Mouse (Mus musculus): ENCODE results near the gene Gm20388. TPM values are rescaled to one million over a fixed set of nuclear protein-coding genes. Genes with fewer than 3 reads are reported as not detected.

The Gm20388 gene
- total RNA-seq, 2 experiments from 2014 or later: 2.4 to 2.6 TPM

GRCm38 (mm10) chr8:120846018-120846417, 935.4 kb downstream of the Gm20388 start:
- DNase-seq (ENCODE audit: extremely low spot score in 1 of 2, low spot score in 2 of 2): no peak
- Histone ChIP-seq H3K4me3 (no peak overlapping the region), H3K27ac (no peak overlapping the region)
- intact Hi-C loops (cut with DNase I): no loop called here
- TF ChIP-seq CTCF (IDR thresholded peaks at IDR 0.05): no peak

DNA sequence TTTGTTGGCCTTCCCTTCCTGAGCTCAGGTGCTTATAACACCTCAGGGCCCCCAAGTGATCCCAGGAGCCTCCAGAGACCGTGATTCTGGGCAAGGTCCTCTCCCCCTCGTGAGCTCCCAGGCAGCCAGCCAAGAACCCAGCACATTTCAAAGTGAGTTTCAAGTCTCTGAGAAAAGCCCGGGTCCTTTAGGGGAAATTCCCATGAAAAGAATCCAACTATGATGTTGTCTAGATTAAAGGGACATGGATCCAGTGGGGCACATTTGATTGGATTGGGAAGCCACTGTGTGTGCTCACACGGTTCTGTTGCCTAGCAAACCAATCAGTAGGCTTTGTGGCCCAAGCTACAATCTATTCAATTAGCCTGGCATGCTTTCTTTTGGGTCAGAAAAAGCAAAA, 936.6 kb downstream of the Gm20388 start:
- intact Hi-C loops (cut with DNase I): no loop called here
- no peak overlapping the region for H3K4me3 ChIP-seq
- no peak overlapping the region for H3K27ac ChIP-seq
- no peak for DNase-seq (ENCODE audit: extremely low spot score in 1 of 2, low spot score in 2 of 2)
- TF ChIP-seq CTCF (IDR thresholded peaks at IDR 0.05): no peak

DNA sequence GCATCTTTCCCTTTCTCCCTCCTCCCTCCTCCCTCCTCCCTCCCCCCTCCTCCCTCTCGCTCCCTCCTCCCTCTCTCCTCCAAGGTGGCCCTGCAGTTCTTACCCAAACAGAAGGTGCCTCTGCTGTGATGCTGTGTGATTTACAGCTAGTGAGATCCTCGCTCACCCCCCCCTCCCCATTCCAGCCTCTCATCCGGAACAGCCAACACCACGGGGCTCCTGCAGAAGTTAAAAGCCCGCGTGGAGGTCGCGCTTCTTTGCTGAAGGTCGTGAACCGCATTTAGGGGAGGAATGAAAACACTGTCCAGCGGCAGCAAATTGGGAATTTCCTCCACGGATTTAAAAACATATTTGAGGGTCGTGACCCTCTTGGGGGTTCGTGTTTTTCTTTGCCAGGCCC, 937.1 kb downstream of the Gm20388 start:
- TF ChIP-seq CTCF (IDR thresholded peaks at IDR 0.05): no peak
- intact Hi-C loops (cut with DNase I): no loop called here
- DNase-seq (ENCODE audit: extremely low spot score in 1 of 2, low spot score in 2 of 2): no peak
- Histone ChIP-seq H3K4me3 (no peak overlapping the region), H3K27ac (no peak overlapping the region)

DNA sequence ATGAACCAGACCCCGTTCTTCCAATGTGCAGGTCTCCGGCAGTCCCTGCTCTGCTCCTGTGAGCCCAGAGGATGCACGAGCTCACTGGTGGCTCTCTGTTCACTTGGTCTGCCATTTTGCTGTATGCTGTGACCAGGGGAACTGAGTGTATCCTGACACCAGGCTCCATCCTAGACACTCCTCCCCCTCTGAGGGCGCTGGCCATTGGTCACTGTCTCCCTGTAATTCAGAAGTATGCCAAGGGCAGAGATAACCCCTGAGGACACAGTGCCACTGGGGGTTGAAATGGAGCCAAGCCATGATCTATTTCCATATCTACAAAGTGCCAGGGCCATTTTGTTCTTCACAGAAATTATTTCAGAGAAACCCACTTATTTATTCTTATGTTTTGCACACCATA, 937.8 kb downstream of the Gm20388 start:
- Histone ChIP-seq H3K4me3 (no peak overlapping the region), H3K27ac (no peak overlapping the region)
- no peak for DNase-seq (ENCODE audit: extremely low spot score in 1 of 2, low spot score in 2 of 2)
- intact Hi-C loops (cut with DNase I): no loop called here
- TF ChIP-seq CTCF (IDR thresholded peaks at IDR 0.05): no peak

- no peak overlapping the region for H3K4me3 ChIP-seq
- DNase-seq (ENCODE audit: extremely low spot score in 1 of 2, low spot score in 2 of 2): no peak
- no peak for TF ChIP-seq CTCF (IDR thresholded peaks at IDR 0.05)
- no peak overlapping the region for H3K27ac ChIP-seq
- intact Hi-C loops (cut with DNase I): no loop called here
These were observed 940.8 kb downstream of the Gm20388 start for GRCm38 (mm10) chr8:120851411-120851810.

- Histone ChIP-seq H3K4me3 (no peak overlapping the region), H3K27ac (no peak overlapping the region)
- DNase-seq (ENCODE audit: extremely low spot score in 1 of 2, low spot score in 2 of 2): no peak
- intact Hi-C loops (cut with DNase I): no loop called here
- TF ChIP-seq CTCF (IDR thresholded peaks at IDR 0.05): no peak
These were observed 949.2 kb downstream of the Gm20388 start for GRCm38 (mm10) chr8:120859881-120860280.

GRCm38 (mm10) chr8:120860423-120861126, 949.9 kb downstream of the Gm20388 start:
- DNase-seq (ENCODE audit: extremely low spot score in 1 of 2, low spot score in 2 of 2): no peak
- Histone ChIP-seq H3K27ac (no peak overlapping the region), H3K4me3 (no peak overlapping the region)
- no peak for TF ChIP-seq CTCF (IDR thresholded peaks at IDR 0.05)
- intact Hi-C loops (cut with DNase I): no loop called here

GRCm38 (mm10) chr8:120863683-120864082, 953.0 kb downstream of the Gm20388 start:
- no peak overlapping the region for H3K27ac ChIP-seq
- no peak for TF ChIP-seq CTCF (IDR thresholded peaks at IDR 0.05)
- intact Hi-C loops (cut with DNase I): no loop called here
- DNase-seq (ENCODE audit: extremely low spot score in 1 of 2, low spot score in 2 of 2): no peak
- no peak overlapping the region for H3K4me3 ChIP-seq

GRCm38 (mm10) chr8:120867386-120867785, 956.7 kb downstream of the Gm20388 start:
- TF ChIP-seq CTCF (IDR thresholded peaks at IDR 0.05): no peak
- intact Hi-C loops (cut with DNase I): no loop called here
- DNase-seq (ENCODE audit: extremely low spot score in 1 of 2, low spot score in 2 of 2): no peak
- Histone ChIP-seq H3K27ac (no peak overlapping the region), H3K4me3 (no peak overlapping the region)

DNA sequence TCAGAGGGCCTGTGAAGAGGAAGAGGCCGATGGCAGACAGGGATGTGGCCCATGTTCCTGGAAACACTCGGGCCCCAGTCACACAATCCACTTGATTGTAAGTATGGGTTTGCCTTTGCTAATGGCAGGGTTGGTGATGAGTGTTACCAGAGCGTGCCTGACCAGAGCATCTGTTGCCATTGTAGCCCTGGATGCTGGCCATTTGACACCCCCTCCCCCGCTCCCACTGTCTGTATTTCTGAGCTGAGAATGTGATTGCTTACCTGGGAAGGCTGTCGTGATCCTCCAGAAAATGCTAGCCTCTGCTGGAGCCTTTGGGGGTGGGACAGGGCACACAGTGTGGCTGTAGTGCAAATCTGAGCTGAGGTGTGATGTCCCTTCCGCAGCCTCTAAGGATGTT, 962.0 kb downstream of the Gm20388 start:
- intact Hi-C loops (cut with DNase I): no loop called here
- Histone ChIP-seq H3K4me3 (no peak overlapping the region), H3K27ac (no peak overlapping the region)
- no peak for TF ChIP-seq CTCF (IDR thresholded peaks at IDR 0.05)
- DNase-seq (ENCODE audit: extremely low spot score in 1 of 2, low spot score in 2 of 2): no peak

DNA sequence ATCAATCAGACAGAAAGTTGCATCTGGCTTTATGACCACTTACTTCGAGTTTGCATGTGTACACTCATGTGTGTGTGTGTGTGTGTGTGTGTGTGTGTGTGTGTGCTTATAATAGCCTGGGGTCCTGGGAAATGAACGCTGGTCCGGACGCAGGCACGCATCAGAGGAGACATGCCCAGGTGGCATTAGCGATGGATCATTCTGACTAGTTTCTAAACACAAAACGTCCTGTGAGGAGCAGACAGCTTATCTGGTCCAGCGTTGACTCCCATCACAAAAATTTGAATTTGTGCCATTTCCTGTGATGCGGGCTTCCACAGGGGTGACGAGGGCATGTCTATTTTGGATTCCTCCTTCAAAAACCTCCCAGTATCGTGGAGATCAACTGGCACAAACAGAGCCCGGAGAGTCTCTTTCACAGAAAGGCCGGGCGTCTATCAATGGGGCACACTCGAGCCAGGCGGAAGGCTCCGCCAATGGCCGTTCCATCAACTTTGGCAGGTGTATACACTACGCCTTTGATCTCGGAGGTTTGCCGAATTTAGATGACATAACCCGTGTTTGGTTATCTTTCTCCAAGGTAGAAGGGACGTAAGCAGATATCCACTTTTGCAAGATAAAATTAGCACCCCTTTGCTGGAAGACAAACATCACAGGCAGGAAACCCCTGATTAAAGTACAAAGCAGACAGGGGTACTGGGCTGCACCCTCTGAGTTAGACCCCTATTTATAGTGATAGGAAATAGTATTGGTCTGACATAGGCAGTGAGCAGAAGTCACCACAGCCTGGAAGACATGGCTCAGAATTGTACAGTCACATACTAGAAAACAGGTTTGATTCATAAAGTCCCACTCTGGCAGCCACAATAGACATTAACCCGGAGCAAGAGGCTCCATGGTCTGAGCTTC, 965.6 kb downstream of the Gm20388 start:
- no peak for TF ChIP-seq CTCF (IDR thresholded peaks at IDR 0.05)
- intact Hi-C loops (cut with DNase I): no loop called here
- Histone ChIP-seq H3K27ac (no peak overlapping the region), H3K4me3 (no peak overlapping the region)
- no peak for DNase-seq (ENCODE audit: extremely low spot score in 1 of 2, low spot score in 2 of 2)

DNA sequence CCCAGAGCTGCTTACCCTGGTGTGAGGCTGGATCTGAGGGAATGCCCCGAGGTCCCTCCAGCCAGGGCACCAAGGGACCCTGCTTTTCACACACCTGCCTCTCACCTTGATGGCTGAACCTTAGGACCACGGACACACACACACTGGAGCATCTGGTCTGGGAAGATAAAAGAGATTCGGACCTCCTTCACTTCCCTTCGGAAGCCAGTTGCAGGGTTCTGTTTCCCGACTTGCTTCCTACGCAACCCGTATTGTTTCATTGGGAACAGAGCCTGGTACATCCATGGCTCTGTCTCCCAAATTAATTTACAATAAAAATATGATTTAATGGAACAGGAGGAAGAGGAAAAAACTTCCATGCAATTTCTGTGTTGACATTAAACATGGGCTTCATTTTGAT, 966.4 kb downstream of the Gm20388 start:
- intact Hi-C loops (cut with DNase I): no loop called here
- DNase-seq (ENCODE audit: extremely low spot score in 1 of 2, low spot score in 2 of 2): no peak
- Histone ChIP-seq H3K4me3 (no peak overlapping the region), H3K27ac (no peak overlapping the region)
- TF ChIP-seq CTCF (IDR thresholded peaks at IDR 0.05): no peak
